Mouse (Mus musculus): Measurements from ENCODE around the gene Ccdc148. TPM values are rescaled to one million over a fixed set of nuclear protein-coding genes. Genes with fewer than 3 reads are reported as not detected.

The Ccdc148 gene
- total and polyA plus RNA-seq, 2 experiments from 2014 or later, result 0.46 to 0.56 TPM

DNA sequence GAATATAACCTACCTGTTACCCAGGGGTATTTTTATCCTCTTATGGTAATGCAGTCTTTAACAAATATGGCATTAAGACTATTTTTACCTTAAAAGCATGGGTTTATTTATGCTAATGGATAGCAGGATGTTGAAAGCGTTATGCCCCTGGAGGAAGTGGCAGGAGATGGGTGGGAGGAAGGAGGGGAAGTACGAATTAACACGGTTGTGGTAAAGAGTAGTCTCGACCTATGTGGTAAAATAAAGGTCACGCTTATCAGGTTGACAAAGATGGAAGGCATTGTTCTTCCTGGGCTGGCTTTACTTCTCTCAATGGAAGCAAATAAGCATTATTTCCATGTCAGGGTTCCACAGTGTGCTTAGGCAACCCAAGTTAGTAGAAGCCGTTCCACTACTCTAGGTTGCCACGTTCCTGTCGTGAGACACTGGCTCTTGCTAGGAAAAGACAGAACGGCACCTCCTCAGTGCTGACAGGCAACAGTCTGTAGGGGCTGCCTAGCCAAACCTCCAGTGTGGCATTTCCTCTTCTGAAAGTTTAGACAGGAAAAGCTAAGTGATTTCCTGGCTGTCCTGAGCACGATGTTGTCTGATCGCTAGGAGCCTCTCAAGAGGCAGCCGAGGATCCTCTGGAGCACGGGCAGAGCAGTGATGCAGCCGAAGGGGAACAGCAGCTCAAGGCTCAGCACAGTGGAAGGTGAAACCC is 253.5 kb downstream of the Ccdc148 start:
- ATAC-seq (ENCODE audit: insufficient read depth, low read depth) (no peak; the same call in 1 of the 2 replicates), DNase-seq (ENCODE audit: low spot score) (peak; percentile 33)
- H3K27ac ChIP-seq (ENCODE audit: low read depth), result no peak overlapping the region
- WGBS, result 17% methylated on average over 14 of the region's 14 CpGs
- no peaks in the 10 kb centered on the region for H3K27me3 ChIP-seq (ENCODE audit: control insufficient read depth, insufficient read depth, low read length)
- no peaks in the 10 kb centered on the region for H3K9me3 ChIP-seq (replicated peaks; ENCODE audit: control insufficient read depth, low read length)
- peak overlapping the region; percentile 29 for H3K4me3 ChIP-seq (ENCODE audit: low read depth, low read length)
- peak overlapping the region; percentile 61 for H3K4me2 ChIP-seq (ENCODE audit: low read depth, low read length)
- H3K4me1 ChIP-seq (ENCODE audit: control insufficient read depth, insufficient read depth), result peaks cover 10% of the 10 kb centered on the region
- H3K36me3 ChIP-seq (replicated peaks; ENCODE audit: control insufficient read depth, insufficient read depth, low read length), result no peaks in the 10 kb centered on the region
- TF ChIP-seq CTCF (IDR thresholded peaks at IDR 0.05; ENCODE audit: low read depth), result no peak
- TF ChIP-seq EP300 (IDR thresholded peaks at IDR 0.05; ENCODE audit: low read depth), result no peak
- peak overlapping the region; percentile 38 for H3K9ac ChIP-seq (replicated peaks; ENCODE audit: low read depth, low read length)

DNA sequence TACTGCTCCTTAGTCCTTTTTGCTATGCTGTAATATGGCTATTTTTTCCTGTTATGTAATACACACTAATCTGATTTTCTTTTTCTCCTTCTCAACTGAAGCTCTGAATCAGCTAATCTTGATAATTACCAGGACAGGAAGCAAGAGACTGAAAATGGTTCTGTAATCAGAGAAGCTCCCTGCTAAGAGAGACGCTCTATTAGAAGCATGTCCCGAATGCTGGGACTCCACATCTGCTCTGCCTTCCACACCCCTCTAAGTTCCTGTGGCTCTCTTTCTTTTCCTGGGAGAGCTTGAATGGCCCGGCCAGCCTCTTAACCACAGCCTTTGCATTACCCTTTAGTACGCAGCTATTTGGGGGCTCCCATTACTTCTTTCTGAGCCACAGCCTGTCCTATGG is 255.4 kb downstream of the Ccdc148 start:
- TF ChIP-seq EP300 (IDR thresholded peaks at IDR 0.05; ENCODE audit: low read depth), result no peak
- no peak for TF ChIP-seq CTCF (IDR thresholded peaks at IDR 0.05; ENCODE audit: low read depth)
- WGBS, result 55% methylated on average over 4 of the region's 4 CpGs
- H3K9ac ChIP-seq (replicated peaks; ENCODE audit: low read depth, low read length), result no peak overlapping the region
- no peaks in the 10 kb centered on the region for H3K36me3 ChIP-seq (replicated peaks; ENCODE audit: control insufficient read depth, insufficient read depth, low read length)
- H3K27me3 ChIP-seq (ENCODE audit: control insufficient read depth, insufficient read depth, low read length), result no peaks in the 10 kb centered on the region
- no peak overlapping the region for H3K27ac ChIP-seq (ENCODE audit: low read depth)
- no peak overlapping the region for H3K4me3 ChIP-seq (ENCODE audit: low read depth, low read length)
- ATAC-seq (ENCODE audit: insufficient read depth, low read depth) (no peak), DNase-seq (ENCODE audit: low spot score) (no peak)
- H3K4me1 ChIP-seq (ENCODE audit: control insufficient read depth, insufficient read depth), result peaks cover 10% of the 10 kb centered on the region
- no peak overlapping the region for H3K4me2 ChIP-seq (ENCODE audit: low read depth, low read length)
- H3K9me3 ChIP-seq (replicated peaks; ENCODE audit: control insufficient read depth, low read length), result no peaks in the 10 kb centered on the region

DNA sequence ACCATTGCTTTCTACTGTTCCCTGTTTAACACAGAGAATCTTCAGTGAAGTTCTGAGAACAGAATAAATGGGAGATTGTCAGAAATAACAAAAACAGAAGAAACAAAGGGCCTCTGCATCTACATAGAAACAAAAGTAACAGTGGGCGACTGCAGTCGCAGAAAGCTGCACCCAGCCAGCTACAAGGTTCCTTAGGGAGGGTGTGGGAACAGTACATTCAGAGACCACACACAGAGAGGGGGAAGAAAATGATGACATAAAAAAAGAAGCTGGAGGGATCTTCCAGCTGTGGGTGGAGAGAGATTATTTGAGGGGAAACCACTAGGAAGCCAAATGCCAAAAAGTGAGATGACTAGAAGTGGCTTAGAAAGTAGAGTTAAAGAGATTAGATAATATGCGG is 280.6 kb downstream of the Ccdc148 start:
- ATAC-seq (ENCODE audit: insufficient read depth, low read depth) (no peak), DNase-seq (ENCODE audit: low spot score) (no peak)
- Histone ChIP-seq H3K27me3 (ENCODE audit: control insufficient read depth, insufficient read depth, low read length) (no peaks in the 10 kb centered on the region), H3K9ac (replicated peaks; ENCODE audit: low read depth, low read length) (no peak overlapping the region), H3K9me3 (replicated peaks; ENCODE audit: control insufficient read depth, low read length) (no peaks in the 10 kb centered on the region), H3K36me3 (replicated peaks; ENCODE audit: control insufficient read depth, insufficient read depth, low read length) (no peaks in the 10 kb centered on the region), H3K4me3 (ENCODE audit: low read depth, low read length) (no peak overlapping the region), H3K27ac (ENCODE audit: low read depth) (no peak overlapping the region), H3K4me2 (ENCODE audit: low read depth, low read length) (no peak overlapping the region), H3K4me1 (ENCODE audit: control insufficient read depth, insufficient read depth) (no peaks in the 10 kb centered on the region)
- WGBS, result 60% methylated on average over 3 of the region's 3 CpGs
- no peak for TF ChIP-seq EP300 (IDR thresholded peaks at IDR 0.05; ENCODE audit: low read depth)
- no peak for TF ChIP-seq CTCF (IDR thresholded peaks at IDR 0.05; ENCODE audit: low read depth)

DNA sequence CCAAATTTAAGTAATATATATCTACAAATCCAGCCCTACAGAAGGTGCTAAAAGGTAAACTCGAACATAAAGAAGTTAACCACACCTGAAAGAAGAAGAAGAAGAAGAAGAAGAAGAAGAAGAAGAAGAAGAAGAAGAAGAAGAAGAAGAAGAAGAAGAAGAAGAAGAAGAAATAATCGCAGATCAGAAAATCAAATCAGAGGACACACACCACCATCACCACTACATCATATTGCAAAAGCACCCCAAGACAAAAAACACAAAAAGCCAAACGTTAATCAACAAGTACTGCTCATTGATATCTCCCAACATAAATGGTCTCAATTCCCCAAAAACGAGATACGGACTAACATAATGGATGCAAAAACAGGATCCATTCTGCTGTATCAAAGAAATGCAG is 301.3 kb downstream of the Ccdc148 start, which contains the start of gene Gm11099:
TSS of gene Gm11099 (plus strand) at position 301 of the 400 bp plus-strand sequence.
- no peak for TF ChIP-seq EP300 (IDR thresholded peaks at IDR 0.05; ENCODE audit: low read depth)
- TF ChIP-seq CTCF (IDR thresholded peaks at IDR 0.05; ENCODE audit: low read depth), result no peak
- Histone ChIP-seq H3K9ac (replicated peaks; ENCODE audit: low read depth, low read length) (no peak within 1 kb of the TSS), H3K4me3 (ENCODE audit: low read depth, low read length) (no peak within 1 kb of the TSS), H3K9me3 (replicated peaks; ENCODE audit: control insufficient read depth, low read length) (no peaks in the 10 kb centered on the region), H3K36me3 (replicated peaks; ENCODE audit: control insufficient read depth, insufficient read depth, low read length) (no peaks in the 10 kb centered on the region), H3K4me2 (ENCODE audit: low read depth, low read length) (no peak within 1 kb of the TSS), H3K27me3 (ENCODE audit: control insufficient read depth, insufficient read depth, low read length) (no peaks in the 10 kb centered on the region), H3K27ac (ENCODE audit: low read depth) (no peak within 1 kb of the TSS), H3K4me1 (ENCODE audit: control insufficient read depth, insufficient read depth) (no peaks in the 10 kb centered on the region)
- WGBS, result 75% methylated on average over 5 of the region's 5 CpGs
- ATAC-seq (ENCODE audit: insufficient read depth, low read depth) (no peak), DNase-seq (ENCODE audit: low spot score) (no peak)

DNA sequence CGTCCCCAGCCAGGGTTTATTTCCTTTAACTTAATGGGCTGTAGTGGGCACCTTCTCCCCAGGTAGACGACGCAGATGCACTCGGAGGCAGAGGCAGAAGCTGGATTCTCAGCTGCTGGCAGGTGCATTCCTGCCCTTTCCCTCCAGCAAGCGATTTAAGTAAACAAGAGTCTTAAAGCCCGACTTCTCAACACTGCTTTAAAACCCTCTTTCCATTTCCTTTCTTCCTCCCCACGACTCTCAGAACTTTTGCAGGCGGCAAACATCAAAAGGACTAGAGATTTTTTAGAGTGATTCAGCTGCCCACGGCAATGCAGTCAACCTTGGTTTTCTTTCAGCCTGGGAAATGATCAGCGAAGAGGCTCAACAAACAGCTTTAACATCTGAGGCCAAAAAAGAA is 316.0 kb downstream of the Ccdc148 start:
- H3K27me3 ChIP-seq (ENCODE audit: control insufficient read depth, insufficient read depth, low read length), result no peaks in the 10 kb centered on the region
- H3K4me3 ChIP-seq (ENCODE audit: low read depth, low read length), result no peak overlapping the region
- no peak for ATAC-seq (ENCODE audit: insufficient read depth, low read depth)
- no peak overlapping the region for H3K9ac ChIP-seq (replicated peaks; ENCODE audit: low read depth, low read length)
- TF ChIP-seq EP300 (IDR thresholded peaks at IDR 0.05; ENCODE audit: low read depth), result no peak
- TF ChIP-seq CTCF (IDR thresholded peaks at IDR 0.05; ENCODE audit: low read depth), result no peak
- WGBS, result 42% methylated on average over 10 of the region's 10 CpGs
- DNase-seq (ENCODE audit: low spot score), result no peak
- H3K27ac ChIP-seq (ENCODE audit: low read depth), result no peak overlapping the region
- no peaks in the 10 kb centered on the region for H3K9me3 ChIP-seq (replicated peaks; ENCODE audit: control insufficient read depth, low read length)
- H3K4me2 ChIP-seq (ENCODE audit: low read depth, low read length), result no peak overlapping the region
- no peaks in the 10 kb centered on the region for H3K36me3 ChIP-seq (replicated peaks; ENCODE audit: control insufficient read depth, insufficient read depth, low read length)
- no peaks in the 10 kb centered on the region for H3K4me1 ChIP-seq (ENCODE audit: control insufficient read depth, insufficient read depth)

DNA sequence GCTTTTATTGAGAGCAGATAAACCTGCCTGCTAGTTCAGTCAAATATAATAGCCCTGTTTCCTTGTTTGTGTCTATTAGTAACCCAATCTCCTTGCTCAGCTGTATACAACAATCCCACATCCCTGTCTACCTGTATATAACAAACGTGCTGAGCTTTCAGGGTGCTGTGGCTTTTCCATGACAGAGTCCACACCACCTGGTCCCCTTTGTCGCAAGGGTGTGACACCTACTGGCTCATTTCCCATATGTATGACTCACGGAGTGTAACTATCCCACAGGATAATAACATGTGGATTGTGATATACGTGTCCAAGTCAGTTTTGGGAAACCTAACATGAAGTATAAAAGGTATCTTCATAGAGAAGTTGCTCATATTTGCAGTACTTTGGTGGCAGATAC is 318.0 kb downstream of the Ccdc148 start:
- H3K4me1 ChIP-seq (ENCODE audit: control insufficient read depth, insufficient read depth), result no peaks in the 10 kb centered on the region
- no peak overlapping the region for H3K4me2 ChIP-seq (ENCODE audit: low read depth, low read length)
- no peak overlapping the region for H3K9ac ChIP-seq (replicated peaks; ENCODE audit: low read depth, low read length)
- no peaks in the 10 kb centered on the region for H3K27me3 ChIP-seq (ENCODE audit: control insufficient read depth, insufficient read depth, low read length)
- 76% methylated on average over 4 of the region's 4 CpGs for WGBS
- H3K36me3 ChIP-seq (replicated peaks; ENCODE audit: control insufficient read depth, insufficient read depth, low read length), result no peaks in the 10 kb centered on the region
- no peak overlapping the region for H3K27ac ChIP-seq (ENCODE audit: low read depth)
- DNase-seq (ENCODE audit: low spot score) (no peak), ATAC-seq (ENCODE audit: insufficient read depth, low read depth) (no peak)
- TF ChIP-seq EP300 (IDR thresholded peaks at IDR 0.05; ENCODE audit: low read depth) (no peak), CTCF (IDR thresholded peaks at IDR 0.05; ENCODE audit: low read depth) (no peak)
- no peak overlapping the region for H3K4me3 ChIP-seq (ENCODE audit: low read depth, low read length)
- H3K9me3 ChIP-seq (replicated peaks; ENCODE audit: control insufficient read depth, low read length), result no peaks in the 10 kb centered on the region
